Mouse (Mus musculus): ENCODE data around the gene Plekhg5. TPM values are rescaled to one million over a fixed set of nuclear protein-coding genes. Genes with fewer than 3 reads are reported as not detected.

Gene Plekhg5
- 0.20 TPM for polyA plus RNA-seq (2014; fragmentation: Illumina TruSeq; extraction: RNeasy Lipid Tissue Mini Kit (QIAGEN cat#74804); ENCODE audit: low read depth, low replicate concordance)

DNA sequence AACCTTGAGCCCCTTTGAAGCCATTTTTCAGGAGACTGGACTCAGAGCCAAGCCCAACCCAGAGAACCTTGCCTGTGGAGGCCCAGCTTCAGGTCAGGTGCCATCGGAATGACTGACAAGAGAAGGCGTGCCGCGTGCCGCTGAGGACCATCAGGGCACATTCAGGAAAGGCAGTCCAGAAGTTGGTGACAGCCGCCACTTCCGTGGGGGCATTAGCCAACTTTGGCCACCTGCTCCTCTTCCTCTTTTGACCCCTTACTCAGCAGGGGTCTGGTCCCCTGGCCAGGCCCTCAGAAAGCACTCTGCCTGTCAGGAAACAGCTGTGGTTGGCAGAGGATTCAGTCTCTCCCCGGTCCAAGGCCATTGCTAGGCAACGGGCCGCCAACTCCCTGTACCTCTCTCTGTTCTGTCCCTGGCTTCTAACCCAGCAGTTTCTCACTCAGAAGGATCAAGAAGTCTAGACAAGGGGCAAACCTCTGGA lies at the start of gene Plekhg5:
Gene Plekhg5, plus strand, starts transcription at position 378 of the 481 bp plus-strand sequence.

GRCm38 (mm10) chr4:152027524-152027923 lies 44.8 kb upstream of the Plekhg5 start, which contains the start of gene Zbtb48:
Gene Zbtb48, minus strand, starts transcription at chr4:152027671.

GRCm38 (mm10) chr4:152038225-152038984 lies 33.9 kb upstream of the Plekhg5 start, which contains the start of gene Tas1r1:
Gene Tas1r1, minus strand, starts transcription at chr4:152038568.

GRCm38 (mm10) chr4:152038985-152039830 lies 33.1 kb upstream of the Plekhg5 start, which contains the start of gene Nol9:
Gene Nol9, plus strand, starts transcription at chr4:152039321.

GRCm38 (mm10) chr4:152115921-152116612 lies 43.8 kb downstream of the Plekhg5 start, which contains the start of gene Tnfrsf25:
Gene Tnfrsf25, plus strand, starts transcription at chr4:152115934.

GRCm38 (mm10) chr4:152151966-152152544 lies 79.8 kb downstream of the Plekhg5 start, which contains the start of gene Espn:
Gene Espn, minus strand, starts transcription at chr4:152152371.

GRCm38 (mm10) chr4:152158585-152159284 lies 86.4 kb downstream of the Plekhg5 start, which contains the start of gene Hes2:
Gene Hes2, plus strand, starts transcription at chr4:152158867.

Other genes with a start within 250 kb of the Plekhg5 start
- gene Camta1, start 210.6 kb upstream of the Plekhg5 start, polyA plus RNA-seq (2014; fragmentation: Illumina TruSeq; extraction: RNeasy Lipid Tissue Mini Kit (QIAGEN cat#74804); ENCODE audit: low read depth, low replicate concordance) = 55.9 TPM
- gene Dnajc11, start 138.8 kb upstream of the Plekhg5 start, polyA plus RNA-seq (2014; fragmentation: Illumina TruSeq; extraction: RNeasy Lipid Tissue Mini Kit (QIAGEN cat#74804); ENCODE audit: low read depth, low replicate concordance) = 28.9 TPM
- not detected for gene Thap3, start 83.5 kb upstream of the Plekhg5 start, polyA plus RNA-seq (2014; fragmentation: Illumina TruSeq; extraction: RNeasy Lipid Tissue Mini Kit (QIAGEN cat#74804); ENCODE audit: low read depth, low replicate concordance)
- gene Phf13, start 76.2 kb upstream of the Plekhg5 start, polyA plus RNA-seq (2014; fragmentation: Illumina TruSeq; extraction: RNeasy Lipid Tissue Mini Kit (QIAGEN cat#74804); ENCODE audit: low read depth, low replicate concordance) = 4.0 TPM
- gene Klhl21, start 63.7 kb upstream of the Plekhg5 start, polyA plus RNA-seq (2014; fragmentation: Illumina TruSeq; extraction: RNeasy Lipid Tissue Mini Kit (QIAGEN cat#74804); ENCODE audit: low read depth, low replicate concordance) = 3.0 TPM
- gene Zbtb48, start 44.8 kb upstream of the Plekhg5 start, polyA plus RNA-seq (2014; fragmentation: Illumina TruSeq; extraction: RNeasy Lipid Tissue Mini Kit (QIAGEN cat#74804); ENCODE audit: low read depth, low replicate concordance) = 1.4 TPM
- gene Tas1r1, start 33.9 kb upstream of the Plekhg5 start, polyA plus RNA-seq (2014; fragmentation: Illumina TruSeq; extraction: RNeasy Lipid Tissue Mini Kit (QIAGEN cat#74804); ENCODE audit: low read depth, low replicate concordance) = not detected
- gene Nol9, start 33.2 kb upstream of the Plekhg5 start, polyA plus RNA-seq (2014; fragmentation: Illumina TruSeq; extraction: RNeasy Lipid Tissue Mini Kit (QIAGEN cat#74804); ENCODE audit: low read depth, low replicate concordance) = 10.8 TPM
- gene Tnfrsf25, start 43.4 kb downstream of the Plekhg5 start, polyA plus RNA-seq (2014; fragmentation: Illumina TruSeq; extraction: RNeasy Lipid Tissue Mini Kit (QIAGEN cat#74804); ENCODE audit: low read depth, low replicate concordance) = not detected
- gene Espn, start 79.9 kb downstream of the Plekhg5 start, polyA plus RNA-seq (2014; fragmentation: Illumina TruSeq; extraction: RNeasy Lipid Tissue Mini Kit (QIAGEN cat#74804); ENCODE audit: low read depth, low replicate concordance) = 1.5 TPM
- gene Hes2, start 86.4 kb downstream of the Plekhg5 start, polyA plus RNA-seq (2014; fragmentation: Illumina TruSeq; extraction: RNeasy Lipid Tissue Mini Kit (QIAGEN cat#74804); ENCODE audit: low read depth, low replicate concordance) = 0.24 TPM
- gene Acot7, start 105.6 kb downstream of the Plekhg5 start, polyA plus RNA-seq (2014; fragmentation: Illumina TruSeq; extraction: RNeasy Lipid Tissue Mini Kit (QIAGEN cat#74804); ENCODE audit: low read depth, low replicate concordance) = 2.3 TPM
- gene Gpr153, start 201.7 kb downstream of the Plekhg5 start, polyA plus RNA-seq (2014; fragmentation: Illumina TruSeq; extraction: RNeasy Lipid Tissue Mini Kit (QIAGEN cat#74804); ENCODE audit: low read depth, low replicate concordance) = 0.73 TPM
- not detected for gene Hes3, start 219.2 kb downstream of the Plekhg5 start, polyA plus RNA-seq (2014; fragmentation: Illumina TruSeq; extraction: RNeasy Lipid Tissue Mini Kit (QIAGEN cat#74804); ENCODE audit: low read depth, low replicate concordance)
- gene Icmt, start 224.7 kb downstream of the Plekhg5 start, polyA plus RNA-seq (2014; fragmentation: Illumina TruSeq; extraction: RNeasy Lipid Tissue Mini Kit (QIAGEN cat#74804); ENCODE audit: low read depth, low replicate concordance) = 10.5 TPM
- not detected for gene Rnf207, start 246.5 kb downstream of the Plekhg5 start, polyA plus RNA-seq (2014; fragmentation: Illumina TruSeq; extraction: RNeasy Lipid Tissue Mini Kit (QIAGEN cat#74804); ENCODE audit: low read depth, low replicate concordance)